Comparison of ENCODE assay signal across 8 mouse cellular contexts in the genomic region with DNA sequence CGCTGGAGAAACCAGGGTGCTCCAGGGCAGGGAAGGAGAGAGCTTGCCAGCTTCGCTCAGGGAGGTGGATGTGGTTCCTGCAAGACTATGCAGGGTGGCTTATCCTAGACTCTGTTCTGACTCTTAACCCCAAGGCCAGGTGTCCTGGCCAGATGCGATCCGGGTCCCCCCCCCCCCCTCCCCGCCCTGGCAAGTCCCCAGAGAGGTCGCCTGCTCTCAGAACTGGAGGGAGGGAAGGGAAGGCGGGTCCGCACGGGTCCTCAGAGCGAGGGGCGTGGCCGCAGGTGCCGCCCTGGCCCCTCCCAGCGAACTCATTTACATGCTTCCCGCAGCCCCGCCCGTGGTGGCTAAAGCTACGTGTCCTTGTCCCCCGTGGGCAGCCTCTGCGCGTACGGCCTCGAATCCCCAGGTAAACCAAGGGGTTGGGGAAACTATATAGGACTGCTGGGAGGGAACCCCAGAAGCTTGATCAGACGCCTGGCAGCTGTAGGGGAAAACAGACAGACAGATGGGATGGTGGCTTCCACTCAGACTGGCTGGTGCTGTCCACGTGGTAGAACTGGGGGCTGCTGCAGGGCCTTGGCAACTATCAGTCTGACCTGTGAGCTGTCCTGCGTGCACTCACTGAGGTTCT. TPM values are rescaled to one million over a fixed set of nuclear protein-coding genes. Genes with fewer than 3 reads are reported as not detected.
A peak's percentile ranks its signal among the peaks of the same experiment; 100 is the strongest.
DNase-seq lines count a peak whose midpoint lies in the region; ATAC-seq lines count a peak whose summit lies in the region.

Gene Bhlha15 (plus strand): TSS at position 337 of the 634 bp plus-strand sequence.

- DNase-seq in heart, adult 11 months, result peak; percentile 94
- DNase-seq in heart, adult 8-10 months (ENCODE audit: low spot score), result no peak
- DNase-seq in embryo, embryonic 11.5 days (ENCODE audit: low read depth, low spot score), result peak; percentile 37
- peak; percentile 38 for DNase-seq in heart, postnatal 4 days
- no peak for DNase-seq in large intestine, adult 2 months (ENCODE audit: low read depth, low spot score)
- peak; percentile 80 for DNase-seq in splenic B cell, adult 2 months (ENCODE audit: low read depth, low spot score)
- no peak for DNase-seq in right cerebral cortex, postnatal 14 days

- H3K27me3 ChIP-seq in splenic B cell, adult 2 months (ENCODE audit: control insufficient read depth, insufficient read depth, low read length, poor library complexity, severe bottlenecking), result no peaks in the 10 kb centered on the region

- H3K36me3 ChIP-seq in splenic B cell, adult 2 months (ENCODE audit: control insufficient read depth, insufficient read depth, low read length, poor library complexity, severe bottlenecking), result no peaks in the 10 kb centered on the region

- peak; percentile 80 for ATAC-seq in megakaryocyte-erythroid progenitor cell, adult 5-6 weeks (replicated peaks; ENCODE audit: low FRiP score, low TSS enrichment, poor library complexity, severe bottlenecking)

- 2% methylated on average over 26 of the region's 26 CpGs for WGBS in large intestine, adult 2 months

RNA-seq across cellular contexts. Expression of gene Bhlha15, which starts in this region (rescaled TPM):
- under 1 TPM in 1 of 4 experiments, not detected in 3; 0.13 TPM for total RNA-seq in heart, adult 8-10 months (2022)
- under 1 TPM; 0.07 TPM for total RNA-seq in heart, postnatal 4 days (2021)
- polyA plus RNA-seq in large intestine, adult 2 months (2012; rRNA removed), result 11.4 and 14.1 TPM in 2 replicates
- total RNA-seq in megakaryocyte-erythroid progenitor cell, adult 5-6 weeks (2014; fragmentation: Nextera tagmentation), result not detected in 2 replicates
- 0.05 TPM in 1 of 2 replicates, not detected in the other for total RNA-seq in megakaryocyte-erythroid progenitor cell, adult 5-6 weeks (2017)

Comparison
In these comparisons a context has a peak if more than half of its experiments do, and no peak if none do; other contexts are left out.
1. DNase-seq: peak in heart, adult 11 months (single experiment), embryo, embryonic 11.5 days (single experiment) and splenic B cell, adult 2 months (single experiment); none in heart, adult 8-10 months (single experiment), large intestine, adult 2 months (single experiment) and right cerebral cortex, postnatal 14 days (single experiment).
2. Peak in DNase-seq in heart, postnatal 4 days; RNA of the gene not detected or under 1 TPM.
3. Peak in ATAC-seq in megakaryocyte-erythroid progenitor cell, adult 5-6 weeks; RNA of the gene not detected or under 1 TPM.